Mouse (Mus musculus) hindbrain, embryonic 14.5 days (tissue): ENCODE measurements at regions not wholly inside any gene's neighbourhood (a gene's known extent, or its start where the extent isn't known, plus 50 kb on each side); places are given as distances from the start of the nearest gene placed in this dataset.
"Not testable (repeated sequence)": the region's sequence is repeated elsewhere in the genome, so short reads cannot be mapped to it uniquely, and the experiment has no call there.

Experiments
- ATAC-seq: fragments of 200-750 bp; cut with Nextera tagmentation; 2 replicates; pipeline ENCODE4 v1.8.0; 2017; ENCODE audit warnings: moderate number of reproducible peaks, mild to moderate bottlenecking, moderate TSS enrichment, moderate library complexity; ENCODE audit not compliant: low FRiP score
- DNase-seq: peaks from one replicate; pipeline ENCODE4 v3.0.0-alpha.2; 2015; ENCODE audit warnings: low spot score
- H3K27ac ChIP-seq: fragments of 300-500 bp; sonication (generic); 2 replicates; pipeline ENCODE4 v1.5.1; 2014; ENCODE audit warnings: mild to moderate bottlenecking, moderate library complexity
- H3K27me3 ChIP-seq: fragments of 300-500 bp; sonication (generic); 2 replicates; pipeline ENCODE4 v1.6.1; 2014; ENCODE audit warnings: mild to moderate bottlenecking, low read length, mixed read lengths; ENCODE audit not compliant: control insufficient read depth, insufficient read depth
- H3K36me3 ChIP-seq: fragments of 300-500 bp; sonication (generic); replicated peaks from 2 replicates; pipeline ENCODE4 v1.6.1; 2014; ENCODE audit not compliant: control insufficient read depth, insufficient read depth
- H3K4me1 ChIP-seq: fragments of 300-500 bp; sonication (generic); replicated peaks from 2 replicates; pipeline ENCODE4 v1.6.1; 2014; ENCODE audit warnings: antibody characterized with exemption, low read length, mixed read lengths; ENCODE audit not compliant: control insufficient read depth, insufficient read depth
- H3K4me2 ChIP-seq: fragments of 300-500 bp; sonication (generic); replicated peaks from 2 replicates; pipeline ENCODE4 v1.6.1; 2014; ENCODE audit warnings: mild to moderate bottlenecking, moderate library complexity
- H3K4me3 ChIP-seq: fragments of 300-500 bp; sonication (generic); replicated peaks from 2 replicates; pipeline ENCODE4 v1.5.1; 2014; ENCODE audit warnings: mild to moderate bottlenecking, low read length
- H3K9ac ChIP-seq: fragments of 300-500 bp; sonication (generic); 2 replicates; pipeline ENCODE4 v1.6.1; 2014
- H3K9me3 ChIP-seq: fragments of 300-500 bp; sonication (generic); 2 replicates; pipeline ENCODE4 v1.6.1; 2016; ENCODE audit warnings: low read length; ENCODE audit not compliant: control insufficient read depth
- WGBS: fragments of 180-500 bp; shearing (Covaris S2); extraction: QIAGEN DNeasy Blood & Tissue Kit; methylation state at CpG from one replicate; pipeline ENCODE4 v1.1.7; 2014; 5-methylcytosine and 5-hydroxymethylcytosine counted together

- H3K9me3 ChIP-seq, H3K9ac ChIP-seq, H3K4me1 ChIP-seq, H3K27ac ChIP-seq, H3K36me3 ChIP-seq, H3K27me3 ChIP-seq, DNase-seq: not testable (repeated sequence)
- Histone ChIP-seq H3K4me3 (peak overlapping the region; percentile 18; the same call in 1 of the 2 replicates), H3K4me2 (peak overlapping the region; percentile 40)
- ATAC-seq: peak; percentile 83
- 5% methylated on average over 16 of the region's 17 CpGs for WGBS
Observed at GRCm38 (mm10) chr8:71026424-71026890, 120.7 kb downstream of the Map1s start.

- not testable (repeated sequence) for ATAC-seq, H3K4me2 ChIP-seq, H3K4me3 ChIP-seq, H3K27ac ChIP-seq, H3K27me3 ChIP-seq, H3K4me1 ChIP-seq, DNase-seq, H3K9me3 ChIP-seq, H3K36me3 ChIP-seq, H3K9ac ChIP-seq
- 92% methylated on average over 2 of the region's 2 CpGs for WGBS
Observed at GRCm38 (mm10) chr8:71028564-71028963, 122.8 kb downstream of the Map1s start.
